Mouse (Mus musculus): ENCODE data around the gene Gm49510. TPM values are rescaled to one million over a fixed set of nuclear protein-coding genes. Genes with fewer than 3 reads are reported as not detected.

The Gm49510 gene
- polyA plus RNA-seq, 1 experiment: not detected

GRCm38 (mm10) chr15:78859714-78860113, 39.8 kb upstream of the Gm49510 start:
- H3K36me3 ChIP-seq (ENCODE audit: control insufficient read depth, insufficient read depth, low read length): no peaks in the 10 kb centered on the region
- no peak overlapping the region for H3K27ac ChIP-seq (ENCODE audit: control insufficient read depth, insufficient read depth, low read depth, low read length)
- no peaks in the 10 kb centered on the region for H3K27me3 ChIP-seq (ENCODE audit: control insufficient read depth, insufficient read depth, low read length)
- no peak for TF ChIP-seq CTCF (IDR thresholded peaks at IDR 0.05; ENCODE audit: control insufficient read depth, insufficient read depth, insufficient replicate concordance, low read depth, low read length)
- TF ChIP-seq POLR2A (IDR thresholded peaks at IDR 0.05; ENCODE audit: control insufficient read depth, low read depth, low read length): no peak
- peaks cover 9% of the 10 kb centered on the region for H3K4me1 ChIP-seq (ENCODE audit: control insufficient read depth, insufficient read depth, low read length)
- no peak overlapping the region for H3K4me3 ChIP-seq (ENCODE audit: control insufficient read depth, low read depth, low read length)

DNA sequence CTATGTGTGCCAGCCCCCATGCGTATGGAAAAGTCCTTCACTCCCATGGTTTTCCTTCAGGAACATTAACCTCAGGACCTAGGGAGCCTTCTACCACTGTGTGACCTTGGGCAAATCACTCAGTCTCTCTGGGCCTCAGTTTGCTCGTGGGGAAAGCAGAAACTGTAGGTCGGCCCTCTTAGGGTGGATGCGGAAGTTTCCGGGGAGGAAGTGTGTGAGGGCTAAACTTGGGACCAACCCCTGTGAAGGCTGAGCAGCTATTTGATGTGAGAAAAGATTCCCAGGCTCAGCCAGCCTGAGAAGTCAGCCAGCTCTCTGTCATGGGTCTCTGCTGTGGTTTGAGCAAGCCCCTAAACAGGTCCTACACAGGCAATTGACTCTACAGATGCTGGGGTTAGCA, 37.2 kb upstream of the Gm49510 start:
- TF ChIP-seq CTCF (IDR thresholded peaks at IDR 0.05; ENCODE audit: control insufficient read depth, insufficient read depth, insufficient replicate concordance, low read depth, low read length) (no peak), POLR2A (IDR thresholded peaks at IDR 0.05; ENCODE audit: control insufficient read depth, low read depth, low read length) (no peak)
- Histone ChIP-seq H3K36me3 (ENCODE audit: control insufficient read depth, insufficient read depth, low read length) (no peaks in the 10 kb centered on the region), H3K4me1 (ENCODE audit: control insufficient read depth, insufficient read depth, low read length) (peaks cover 9% of the 10 kb centered on the region), H3K27ac (ENCODE audit: control insufficient read depth, insufficient read depth, low read depth, low read length) (no peak overlapping the region), H3K4me3 (ENCODE audit: control insufficient read depth, low read depth, low read length) (no peak overlapping the region), H3K27me3 (ENCODE audit: control insufficient read depth, insufficient read depth, low read length) (no peaks in the 10 kb centered on the region)

DNA sequence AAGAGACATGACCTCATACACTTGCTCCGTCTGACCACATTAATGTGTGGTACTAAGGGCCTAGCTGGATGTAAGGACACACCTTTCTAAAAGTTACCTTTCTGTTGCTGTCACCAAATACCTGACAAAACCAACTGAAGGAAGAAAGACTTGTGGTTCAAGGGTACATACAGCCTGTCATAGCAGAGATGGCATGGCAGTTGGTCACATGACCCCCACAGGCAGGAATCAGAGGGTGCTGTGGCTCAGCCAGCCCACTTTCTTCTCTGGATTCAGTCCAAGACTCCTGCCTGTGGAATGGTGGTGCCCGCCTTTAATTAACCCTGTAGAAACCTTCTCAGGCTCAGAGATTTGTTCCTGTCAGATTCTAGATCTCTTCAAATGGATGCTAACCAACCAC, 36.3 kb upstream of the Gm49510 start:
- H3K27ac ChIP-seq (ENCODE audit: control insufficient read depth, insufficient read depth, low read depth, low read length): no peak overlapping the region
- H3K4me3 ChIP-seq (ENCODE audit: control insufficient read depth, low read depth, low read length): no peak overlapping the region
- no peak for TF ChIP-seq CTCF (IDR thresholded peaks at IDR 0.05; ENCODE audit: control insufficient read depth, insufficient read depth, insufficient replicate concordance, low read depth, low read length)
- no peak for TF ChIP-seq POLR2A (IDR thresholded peaks at IDR 0.05; ENCODE audit: control insufficient read depth, low read depth, low read length)
- peaks cover 13% of the 10 kb centered on the region for H3K4me1 ChIP-seq (ENCODE audit: control insufficient read depth, insufficient read depth, low read length)
- H3K36me3 ChIP-seq (ENCODE audit: control insufficient read depth, insufficient read depth, low read length): no peaks in the 10 kb centered on the region
- no peaks in the 10 kb centered on the region for H3K27me3 ChIP-seq (ENCODE audit: control insufficient read depth, insufficient read depth, low read length)

GRCm38 (mm10) chr15:78863852-78864253, 35.6 kb upstream of the Gm49510 start:
- Histone ChIP-seq H3K4me3 (ENCODE audit: control insufficient read depth, low read depth, low read length) (no peak overlapping the region), H3K4me1 (ENCODE audit: control insufficient read depth, insufficient read depth, low read length) (peaks cover 13% of the 10 kb centered on the region), H3K36me3 (ENCODE audit: control insufficient read depth, insufficient read depth, low read length) (no peaks in the 10 kb centered on the region), H3K27ac (ENCODE audit: control insufficient read depth, insufficient read depth, low read depth, low read length) (no peak overlapping the region), H3K27me3 (ENCODE audit: control insufficient read depth, insufficient read depth, low read length) (no peaks in the 10 kb centered on the region)
- TF ChIP-seq POLR2A (IDR thresholded peaks at IDR 0.05; ENCODE audit: control insufficient read depth, low read depth, low read length): no peak
- TF ChIP-seq CTCF (IDR thresholded peaks at IDR 0.05; ENCODE audit: control insufficient read depth, insufficient read depth, insufficient replicate concordance, low read depth, low read length): no peak

DNA sequence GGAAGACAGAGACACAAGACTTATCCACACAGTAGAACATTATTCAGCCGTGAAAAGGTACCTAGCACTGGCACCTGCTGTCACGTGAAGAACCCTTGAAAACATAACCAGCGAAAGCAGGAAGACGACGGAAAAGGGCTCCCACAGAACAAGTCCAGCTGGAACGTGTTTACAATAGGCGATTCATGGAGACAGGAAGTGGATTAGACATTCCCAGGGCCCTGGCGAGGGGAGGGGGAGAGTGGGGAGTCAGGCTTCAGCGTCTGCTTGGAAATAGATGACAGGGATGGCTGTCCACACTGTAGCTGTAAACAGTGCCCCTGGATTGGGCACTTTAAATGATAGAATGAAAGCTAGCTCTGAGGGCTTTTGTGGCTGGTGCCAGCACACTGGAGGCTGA, 31.1 kb upstream of the Gm49510 start:
- TF ChIP-seq POLR2A (IDR thresholded peaks at IDR 0.05; ENCODE audit: control insufficient read depth, low read depth, low read length) (no peak), CTCF (IDR thresholded peaks at IDR 0.05; ENCODE audit: control insufficient read depth, insufficient read depth, insufficient replicate concordance, low read depth, low read length) (no peak)
- H3K36me3 ChIP-seq (ENCODE audit: control insufficient read depth, insufficient read depth, low read length): no peaks in the 10 kb centered on the region
- no peak overlapping the region for H3K27ac ChIP-seq (ENCODE audit: control insufficient read depth, insufficient read depth, low read depth, low read length)
- peaks cover 13% of the 10 kb centered on the region for H3K4me1 ChIP-seq (ENCODE audit: control insufficient read depth, insufficient read depth, low read length)
- H3K27me3 ChIP-seq (ENCODE audit: control insufficient read depth, insufficient read depth, low read length): no peaks in the 10 kb centered on the region
- H3K4me3 ChIP-seq (ENCODE audit: control insufficient read depth, low read depth, low read length): no peak overlapping the region

DNA sequence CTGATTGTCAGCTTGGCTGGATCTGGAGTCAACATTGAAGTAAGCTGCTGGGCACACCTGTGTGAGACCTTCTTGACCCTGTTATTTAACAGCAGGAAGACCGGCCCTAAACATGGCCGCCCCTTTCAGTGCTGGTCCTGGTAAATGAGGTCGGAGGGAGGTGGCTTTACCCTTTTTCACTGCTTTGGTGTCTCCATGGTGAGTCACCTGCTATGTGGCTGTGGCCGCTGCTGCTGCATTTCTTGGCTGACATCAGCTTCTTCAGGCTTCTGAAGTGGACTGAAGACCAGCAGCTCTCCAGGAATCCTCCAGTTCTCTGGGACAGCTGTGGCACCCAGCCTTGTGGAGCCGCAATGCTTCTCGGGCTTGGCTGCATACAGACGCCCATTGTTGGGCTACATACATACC, 30.6 kb upstream of the Gm49510 start:
- Histone ChIP-seq H3K4me1 (ENCODE audit: control insufficient read depth, insufficient read depth, low read length) (peaks cover 9% of the 10 kb centered on the region), H3K36me3 (ENCODE audit: control insufficient read depth, insufficient read depth, low read length) (no peaks in the 10 kb centered on the region), H3K27ac (ENCODE audit: control insufficient read depth, insufficient read depth, low read depth, low read length) (no peak overlapping the region), H3K4me3 (ENCODE audit: control insufficient read depth, low read depth, low read length) (no peak overlapping the region), H3K27me3 (ENCODE audit: control insufficient read depth, insufficient read depth, low read length) (no peaks in the 10 kb centered on the region)
- no peak for TF ChIP-seq POLR2A (IDR thresholded peaks at IDR 0.05; ENCODE audit: control insufficient read depth, low read depth, low read length)

GRCm38 (mm10) chr15:78869775-78870174, 29.7 kb upstream of the Gm49510 start:
- H3K4me3 ChIP-seq (ENCODE audit: control insufficient read depth, low read depth, low read length): no peak overlapping the region
- H3K4me1 ChIP-seq (ENCODE audit: control insufficient read depth, insufficient read depth, low read length): peaks cover 4% of the 10 kb centered on the region
- H3K36me3 ChIP-seq (ENCODE audit: control insufficient read depth, insufficient read depth, low read length): no peaks in the 10 kb centered on the region
- no peak overlapping the region for H3K27ac ChIP-seq (ENCODE audit: control insufficient read depth, insufficient read depth, low read depth, low read length)
- H3K27me3 ChIP-seq (ENCODE audit: control insufficient read depth, insufficient read depth, low read length): no peaks in the 10 kb centered on the region
- TF ChIP-seq CTCF (IDR thresholded peaks at IDR 0.05; ENCODE audit: control insufficient read depth, insufficient read depth, insufficient replicate concordance, low read depth, low read length) (peak; percentile 45; the same call in 1 of the 2 replicates), POLR2A (IDR thresholded peaks at IDR 0.05; ENCODE audit: control insufficient read depth, low read depth, low read length) (no peak)

DNA sequence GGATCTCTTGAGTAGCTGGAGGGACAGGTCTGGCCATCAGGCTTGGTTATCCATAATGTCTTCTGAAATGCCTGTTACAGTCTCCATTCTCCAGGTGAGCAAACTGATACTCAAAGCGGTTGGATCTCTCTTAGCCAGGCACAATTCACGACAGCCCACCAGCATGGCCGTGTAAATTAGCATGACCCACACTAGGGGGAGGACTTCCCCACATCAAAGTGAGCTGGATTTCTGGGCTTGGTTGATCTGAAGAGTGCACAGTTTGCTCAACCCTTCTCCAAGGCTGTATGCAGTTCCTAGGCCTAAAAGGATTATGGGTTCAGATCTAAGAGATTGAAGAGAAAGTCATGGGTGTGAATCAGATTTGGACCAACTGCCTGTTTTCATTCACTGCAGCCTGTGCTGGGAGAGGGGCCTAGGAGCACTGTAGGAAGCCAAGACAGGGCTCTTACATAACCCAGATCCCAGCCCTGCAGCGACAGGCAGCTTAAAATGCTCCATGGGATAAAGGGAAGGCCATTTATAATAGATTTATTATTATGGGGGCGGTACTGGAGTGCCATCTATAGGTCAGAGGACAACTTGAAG, 27.4 kb upstream of the Gm49510 start:
- Histone ChIP-seq H3K4me3 (ENCODE audit: control insufficient read depth, low read depth, low read length) (no peak overlapping the region), H3K27ac (ENCODE audit: control insufficient read depth, insufficient read depth, low read depth, low read length) (no peak overlapping the region), H3K4me1 (ENCODE audit: control insufficient read depth, insufficient read depth, low read length) (peaks cover 8% of the 10 kb centered on the region), H3K27me3 (ENCODE audit: control insufficient read depth, insufficient read depth, low read length) (no peaks in the 10 kb centered on the region), H3K36me3 (ENCODE audit: control insufficient read depth, insufficient read depth, low read length) (no peaks in the 10 kb centered on the region)
- no peak for TF ChIP-seq CTCF (IDR thresholded peaks at IDR 0.05; ENCODE audit: control insufficient read depth, insufficient read depth, insufficient replicate concordance, low read depth, low read length)
- no peak for TF ChIP-seq POLR2A (IDR thresholded peaks at IDR 0.05; ENCODE audit: control insufficient read depth, low read depth, low read length)

Data from testis, adult 2 months (tissue).